Mouse (Mus musculus): ENCODE measurements at regions not wholly inside any gene's neighbourhood (a gene's known extent, or its start where the extent isn't known, plus 50 kb on each side); places are given as distances from the start of the nearest gene placed in this dataset.

GRCm38 (mm10) chr14:48012361-48013215 is 108.0 kb upstream of the Peli2 start:
- TF ChIP-seq CTCF (IDR thresholded peaks at IDR 0.05; ENCODE audit: borderline replicate concordance, insufficient read depth, low read depth, low read length) = no peak
- TF ChIP-seq POLR2A (IDR thresholded peaks at IDR 0.05; ENCODE audit: borderline replicate concordance, insufficient read depth, low read length) = no peak

Measured in cerebellum, adult 2 months (tissue).